Mouse (Mus musculus) retina, adult 2 months (tissue): ENCODE results near the gene Pcyt2.
A peak's percentile ranks its signal among the peaks of the same experiment; 100 is the strongest.
"Not testable (repeated sequence)": the region's sequence is repeated elsewhere in the genome, so short reads cannot be mapped to it uniquely, and the experiment has no call there.

ENCODE experiments used
- DNase-seq: peaks from one replicate; pipeline ENCODE4 v3.0.0-alpha.2; 2012; ENCODE audit warnings: low read depth, low spot score

Gene Pcyt2

GRCm38 (mm10) chr11:120616617-120617294 lies 980 bp downstream of the Pcyt2 start:
- no peak for DNase-seq

- no peak for DNase-seq
These were observed 2.0 kb downstream of the Pcyt2 start for GRCm38 (mm10) chr11:120615606-120616203.

DNA sequence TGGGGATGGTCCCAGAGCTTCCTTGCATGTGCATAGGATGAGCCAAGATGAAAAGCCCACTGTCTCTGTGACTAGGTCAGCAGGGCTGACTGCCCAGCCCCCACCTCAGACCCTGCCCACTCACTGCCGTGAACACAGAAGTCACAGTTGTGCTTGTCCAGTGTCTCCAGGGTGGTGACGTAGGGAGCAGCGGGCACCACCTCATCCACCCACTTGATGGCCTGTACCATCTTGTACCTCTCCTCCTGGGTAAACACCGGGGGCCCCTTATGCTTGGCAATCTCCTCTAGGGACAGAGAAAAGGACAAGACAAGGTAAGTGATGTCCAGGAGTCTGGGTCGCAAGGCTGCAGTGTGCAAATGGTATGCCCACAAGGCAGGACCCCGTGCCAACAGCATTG lies 2.6 kb downstream of the Pcyt2 start:
- no peak for DNase-seq

DNA sequence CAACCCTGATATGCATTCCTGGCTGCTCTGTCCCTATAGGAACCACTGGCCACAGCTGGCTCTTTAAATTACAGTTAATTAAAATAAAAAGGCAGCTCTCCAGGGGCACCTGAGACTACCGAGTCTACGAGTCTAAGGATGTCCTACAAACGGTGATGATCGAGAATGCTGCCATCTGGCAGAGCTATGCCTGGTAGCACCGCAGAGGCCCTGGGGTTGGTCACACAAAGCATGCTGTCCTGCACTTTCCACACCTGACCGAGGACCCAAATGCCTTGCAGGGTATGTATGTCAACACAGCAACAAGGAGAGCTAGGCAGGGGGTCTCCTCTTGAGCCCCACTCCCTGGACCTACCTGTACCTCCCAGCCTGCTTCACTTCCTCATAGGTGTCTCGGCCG lies 3.8 kb downstream of the Pcyt2 start:
- no peak for DNase-seq

GRCm38 (mm10) chr11:120613481-120613972 lies 4.2 kb downstream of the Pcyt2 start:
- no peak for DNase-seq

GRCm38 (mm10) chr11:120612763-120613162 lies 5.0 kb downstream of the Pcyt2 start:
- no peak for DNase-seq

GRCm38 (mm10) chr11:120610477-120611046 lies 7.2 kb downstream of the Pcyt2 start:
- no peak for DNase-seq

- DNase-seq = no peak
These were observed 8.5 kb downstream of the Pcyt2 start for GRCm38 (mm10) chr11:120609250-120609649.

DNA sequence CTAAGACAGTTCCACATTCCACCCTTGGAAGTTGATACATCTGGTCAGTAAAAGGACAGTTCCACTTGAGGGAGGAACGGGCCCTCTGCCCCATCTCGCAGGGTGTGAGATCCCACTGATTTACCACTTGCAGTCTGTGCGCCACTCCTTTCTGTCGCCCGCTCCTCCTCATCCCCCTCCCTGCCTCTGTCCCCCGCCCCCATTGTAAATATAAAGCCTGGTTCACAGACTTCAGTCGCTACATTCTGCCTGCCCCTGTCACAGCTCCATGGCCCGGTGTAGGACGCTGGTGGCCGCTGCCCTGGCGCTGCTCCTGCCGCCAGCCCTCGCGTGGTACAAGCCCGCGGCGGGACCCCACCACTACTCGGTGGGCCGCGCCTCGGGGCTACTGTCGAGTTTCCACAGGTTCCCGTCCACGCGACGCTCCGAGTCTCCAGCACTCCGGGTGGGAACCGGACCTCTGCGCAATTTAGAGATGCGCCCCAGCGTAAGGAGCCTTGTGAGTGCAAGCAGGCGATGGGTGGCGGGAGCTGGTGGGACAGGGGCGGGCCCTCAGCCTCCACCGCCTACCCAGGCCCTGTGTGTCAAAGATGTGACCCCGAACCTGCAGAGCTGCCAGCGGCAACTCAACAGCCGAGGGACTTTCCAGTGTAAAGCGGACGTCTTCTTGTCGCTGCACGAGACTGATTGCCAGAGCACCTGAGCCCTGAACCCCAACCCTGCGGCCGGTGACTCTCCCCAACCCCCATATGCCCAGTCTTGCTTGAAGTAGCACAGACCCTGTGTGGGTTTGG lies 9.3 kb downstream of the Pcyt2 start, which contains the start of gene Npb:
Gene Npb (plus strand): TSS at position 237 of the 794 bp plus-strand sequence.
- DNase-seq = no peak

GRCm38 (mm10) chr11:120606764-120607163 lies 11.0 kb downstream of the Pcyt2 start:
- no peak for DNase-seq

DNA sequence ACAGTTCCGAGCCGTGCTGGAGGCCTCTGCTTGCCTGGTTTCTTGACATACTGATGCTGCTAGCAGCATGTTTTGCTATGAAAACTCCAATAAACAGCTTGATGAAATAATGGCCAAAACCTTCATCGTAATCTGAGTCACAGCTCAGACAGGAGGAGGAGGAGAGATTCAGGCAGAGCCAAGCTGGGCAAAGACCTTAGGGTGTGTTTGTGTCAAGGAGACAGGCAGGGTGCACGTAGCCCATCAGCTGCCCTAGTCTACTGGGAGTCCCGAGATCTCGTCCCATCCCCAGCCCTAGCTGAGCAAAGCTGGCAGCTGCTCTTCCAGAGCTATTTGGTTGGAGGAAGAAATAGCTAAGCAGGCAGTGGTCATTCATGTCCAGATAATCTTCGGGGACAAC lies 12.1 kb downstream of the Pcyt2 start:
- no peak for DNase-seq

DNA sequence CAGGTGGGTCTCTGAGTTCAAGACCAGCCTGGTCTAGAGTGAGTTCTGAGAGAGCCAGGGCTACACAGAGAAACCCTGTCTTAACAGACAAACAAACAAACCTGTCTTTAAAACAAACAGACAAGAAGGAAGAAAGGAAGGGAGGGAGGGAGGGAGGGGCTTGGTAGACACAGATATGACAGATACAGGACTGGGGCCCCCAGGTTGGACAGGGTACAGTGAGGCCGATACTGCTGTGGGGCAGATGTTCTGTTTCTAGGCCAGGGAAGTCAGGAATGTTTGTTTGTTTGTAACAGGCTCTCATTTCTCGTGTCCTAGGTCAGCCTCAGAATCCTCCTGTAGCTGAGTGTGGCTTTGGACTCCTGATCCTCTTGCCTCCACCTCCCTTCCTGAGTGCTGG lies 14.2 kb downstream of the Pcyt2 start:
- DNase-seq = no peak

DNA sequence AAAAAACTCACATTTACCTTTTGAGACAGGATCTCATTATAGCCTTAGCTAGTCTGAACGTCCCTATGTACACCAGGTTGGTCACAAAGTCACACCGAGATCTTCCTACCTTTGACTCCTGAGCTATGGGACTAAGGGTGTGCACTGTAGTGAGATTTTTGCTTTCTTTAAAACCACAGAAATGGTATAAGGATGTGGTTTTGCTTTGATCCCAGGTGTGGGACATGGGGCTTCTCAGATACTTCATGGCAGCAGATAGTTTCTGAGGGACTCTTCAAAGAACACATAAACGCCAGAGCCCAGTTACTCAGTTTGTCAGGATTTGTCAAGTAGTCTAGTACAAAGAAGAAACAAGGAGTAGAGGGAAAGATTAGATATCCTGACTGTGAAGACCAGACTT lies 17.0 kb downstream of the Pcyt2 start:
- DNase-seq = no peak

GRCm38 (mm10) chr11:120598990-120599549 lies 18.7 kb downstream of the Pcyt2 start:
- no peak for DNase-seq

DNA sequence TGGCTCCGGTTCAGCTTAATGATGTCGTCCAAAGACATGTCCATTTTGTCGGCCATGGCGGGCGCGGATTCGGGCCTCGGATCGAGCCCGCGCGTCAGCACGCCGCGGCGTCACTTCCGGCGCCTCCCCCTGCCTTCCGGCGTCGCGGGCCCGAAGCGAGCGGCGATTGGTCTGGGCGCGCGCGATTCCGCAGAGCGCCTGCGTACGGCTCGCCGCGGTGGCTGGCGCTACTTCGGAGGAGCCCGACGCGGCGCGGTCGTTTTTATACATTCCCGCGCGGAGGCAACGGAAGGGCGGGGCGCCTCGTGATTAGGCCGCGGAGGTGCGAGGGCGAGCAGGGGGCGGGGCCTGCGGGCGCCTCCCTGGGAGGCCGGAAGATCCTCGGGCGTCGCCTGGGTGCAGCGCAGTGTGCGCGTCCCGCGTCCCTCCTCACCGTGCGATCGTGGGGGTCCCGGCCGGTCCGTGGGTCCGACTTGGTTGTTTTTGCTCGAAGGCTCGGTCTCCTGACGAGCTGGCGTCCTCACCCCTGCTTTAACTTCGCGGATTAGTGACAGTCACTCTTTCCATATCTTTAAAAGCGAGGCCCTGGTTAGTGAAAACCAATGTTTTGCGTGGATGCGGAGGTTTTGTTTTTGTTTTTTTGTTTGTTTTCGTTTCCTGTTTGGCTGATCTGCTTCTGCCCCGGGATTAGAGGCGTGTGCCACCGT lies 19.3 kb downstream of the Pcyt2 start, which contains the start of the genes Alyref and Anapc11:
Gene Alyref (minus strand): TSS at position 83 of the 707 bp plus-strand sequence.
Gene Anapc11 (plus strand): TSS at position 139 of the 707 bp plus-strand sequence.
- peak; percentile 83 for DNase-seq

GRCm38 (mm10) chr11:120597240-120598235 lies 20.2 kb downstream of the Pcyt2 start:
- no peak for DNase-seq

DNA sequence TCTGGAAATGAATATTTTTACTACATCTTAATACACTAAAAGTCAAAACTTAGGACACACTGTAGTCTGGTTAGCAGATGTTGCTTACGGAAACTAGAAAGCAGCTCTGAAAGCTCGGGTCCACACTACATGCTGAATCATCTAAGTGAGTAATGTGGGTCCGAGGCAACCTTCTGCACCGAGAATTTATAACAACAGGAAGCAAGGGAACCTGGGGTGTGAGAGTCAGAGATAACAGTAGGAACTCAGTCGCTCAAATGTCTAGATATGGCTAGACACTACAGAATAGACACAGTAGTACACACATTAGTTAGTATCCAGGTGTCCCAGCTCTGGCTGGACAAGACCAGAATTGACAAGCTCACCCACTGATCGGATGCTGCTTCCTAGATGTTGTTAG lies 29.2 kb downstream of the Pcyt2 start:
- no peak for DNase-seq

- no peak for DNase-seq
These were observed 33.8 kb downstream of the Pcyt2 start for GRCm38 (mm10) chr11:120583937-120584336.

DNA sequence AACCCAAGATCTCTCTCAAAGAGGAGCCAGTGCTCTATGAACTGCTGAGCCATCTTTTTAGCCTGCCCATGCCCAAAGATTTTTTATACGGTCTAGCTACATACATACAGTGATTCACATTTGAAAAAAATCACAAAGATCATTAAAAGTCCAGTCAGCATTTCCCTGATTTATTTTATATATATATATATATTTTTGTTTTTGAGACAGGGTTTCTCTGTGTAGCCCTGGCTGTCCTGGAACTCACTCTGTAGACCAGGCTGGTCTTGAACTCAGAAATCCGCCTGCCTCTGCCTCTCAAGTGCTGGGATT lies 34.8 kb downstream of the Pcyt2 start:
- DNase-seq = not testable (repeated sequence)
